Mouse (Mus musculus): ENCODE measurements around the gene Gm6803.
"Not testable (repeated sequence)": the region's sequence is repeated elsewhere in the genome, so short reads cannot be mapped to it uniquely, and the experiment has no call there.

The Gm6803 gene

DNA sequence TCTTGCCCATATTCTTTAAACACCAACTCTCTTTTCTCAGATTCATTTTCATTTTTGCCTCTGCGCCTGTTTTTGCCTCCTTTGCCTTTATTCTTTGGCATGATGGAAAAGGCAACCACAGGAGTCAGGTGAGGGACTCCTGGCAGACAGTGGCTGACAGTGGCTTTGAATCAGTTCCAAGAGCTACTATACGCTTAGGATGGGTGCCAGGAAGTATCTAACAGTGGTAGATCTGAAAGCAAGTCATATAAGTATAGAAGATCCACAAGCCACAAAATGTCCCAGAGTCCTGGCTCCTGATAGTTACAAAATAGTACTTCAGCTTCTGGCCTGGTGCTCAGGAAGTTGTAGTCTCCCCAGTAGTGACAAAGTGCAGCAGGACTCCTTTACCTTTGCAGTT lies at the start of gene Gm6803:
Gene Gm6803, minus strand, starts transcription at position 101 of the 400 bp plus-strand sequence.
- DNase-seq = not testable (repeated sequence)

DNA sequence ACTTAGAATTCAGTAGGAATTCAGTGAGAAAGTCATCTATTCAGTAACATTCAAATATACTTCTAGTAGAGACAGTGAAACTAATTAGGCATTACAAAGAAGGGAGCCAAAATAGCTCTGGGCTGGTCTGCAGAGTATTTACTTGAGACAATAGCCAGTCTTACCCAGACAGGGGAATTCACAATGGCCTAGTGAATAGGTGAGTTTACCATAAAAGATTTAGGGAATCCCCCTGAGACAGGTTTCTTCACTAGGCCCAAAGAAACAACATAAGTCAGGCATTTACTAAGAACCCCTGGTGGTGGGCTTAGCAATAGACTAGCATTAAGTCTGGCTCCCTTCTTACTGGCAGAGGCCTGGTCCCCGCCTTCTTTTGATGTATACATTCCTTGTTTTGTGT lies 26.7 kb upstream of the Gm6803 start:
- not testable (repeated sequence) for DNase-seq

DNA sequence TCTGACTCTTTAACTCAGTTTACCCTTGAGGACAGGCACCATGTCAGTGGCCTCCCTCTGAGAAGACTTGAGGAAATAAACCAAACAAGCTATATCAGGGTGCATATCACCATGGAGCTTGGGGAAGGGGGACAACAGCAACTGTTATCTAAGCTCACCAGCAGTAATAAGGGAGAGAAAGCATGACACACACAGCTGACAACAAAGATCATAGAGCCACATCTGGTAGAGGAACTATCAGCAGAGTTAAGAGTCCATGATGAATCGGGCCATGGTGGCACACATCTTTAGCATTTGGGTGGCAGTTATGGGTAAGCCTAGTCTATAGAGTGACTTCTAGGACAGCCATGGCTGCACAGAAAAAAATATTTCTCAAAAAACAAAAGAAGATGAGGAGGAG lies 21.1 kb upstream of the Gm6803 start:
- not testable (repeated sequence) for DNase-seq

DNA sequence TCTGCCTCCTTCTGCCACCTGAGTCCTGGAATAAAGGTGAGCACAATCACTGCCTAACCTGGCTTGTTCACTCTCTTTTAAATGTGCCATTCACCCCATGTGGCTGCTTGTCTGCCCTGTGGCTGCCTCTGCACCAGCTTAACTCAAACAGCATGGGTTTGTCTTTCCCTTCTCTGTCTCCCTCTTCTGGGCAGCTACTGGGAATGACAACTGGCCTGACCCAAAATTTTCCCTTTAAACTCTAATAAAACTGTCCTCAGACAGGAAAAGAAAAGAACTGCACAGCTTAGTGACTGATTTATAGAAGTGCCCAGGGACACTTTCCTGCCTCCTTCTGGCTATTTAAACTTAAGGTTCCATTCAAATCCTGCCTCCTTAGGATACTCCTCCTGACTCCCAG lies 20.5 kb upstream of the Gm6803 start:
- not testable (repeated sequence) for DNase-seq

DNA sequence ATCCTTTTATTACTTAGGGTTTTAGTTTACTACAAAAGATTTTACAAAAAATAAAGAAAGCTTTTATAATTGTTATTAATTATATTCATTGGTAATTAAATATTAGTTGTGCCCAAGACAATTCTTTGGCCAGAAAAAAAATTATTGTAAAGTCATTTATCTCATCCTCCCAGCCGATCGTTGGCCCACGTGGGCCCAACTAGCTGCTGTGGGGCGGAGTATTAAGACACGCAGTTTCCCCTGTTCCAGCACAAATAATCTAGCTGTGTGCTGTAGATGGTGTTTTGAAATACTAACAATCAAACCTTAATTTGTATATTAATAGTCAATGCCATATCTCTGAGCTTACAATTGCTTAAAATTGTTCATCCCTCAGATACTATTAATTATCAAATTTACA lies 13.7 kb upstream of the Gm6803 start:
- not testable (repeated sequence) for DNase-seq

DNA sequence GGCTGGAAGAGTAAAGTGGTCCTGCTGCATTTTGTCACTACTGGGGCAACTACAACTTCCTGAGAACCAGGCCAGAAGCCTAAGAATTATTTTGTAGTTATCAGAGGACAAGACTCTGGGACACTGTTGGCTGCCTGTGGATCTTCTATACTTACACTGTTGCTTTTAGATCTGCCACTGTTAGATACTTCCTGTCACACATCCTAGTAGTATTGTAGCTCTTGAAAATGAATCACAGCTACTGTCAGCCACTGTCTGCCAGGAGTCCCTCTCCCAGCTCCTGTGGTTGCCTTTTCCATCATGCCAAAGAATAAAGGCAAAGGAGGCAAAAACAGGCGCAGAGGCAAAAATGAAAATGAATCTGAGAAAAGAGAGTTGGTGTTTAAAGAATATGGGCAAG lies 8.1 kb upstream of the Gm6803 start, which contains the start of gene Gm2056:
Gene Gm2056, plus strand, starts transcription at position 301 of the 400 bp plus-strand sequence.
- DNase-seq = not testable (repeated sequence)

DNA sequence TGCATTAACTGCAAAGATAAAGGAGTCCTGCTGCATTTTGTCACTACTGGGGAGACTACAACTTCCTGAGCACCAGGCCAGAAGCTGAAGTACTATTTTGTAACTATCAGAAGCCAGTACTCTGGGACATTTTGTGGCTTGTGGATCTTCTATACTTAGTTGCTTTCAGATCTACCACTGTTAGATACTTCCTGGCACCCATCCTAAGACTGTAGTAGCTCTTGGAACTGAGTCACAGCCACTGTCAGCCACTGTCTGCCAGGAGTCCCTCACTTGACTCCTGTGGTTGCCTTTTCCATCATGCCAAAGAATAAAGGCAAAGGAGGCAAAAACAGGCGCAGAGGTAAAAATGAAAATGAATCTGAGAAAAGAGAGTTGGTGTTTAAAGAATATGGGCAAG lies 7.0 kb downstream of the Gm6803 start, which contains the start of gene Gm2075:
Gene Gm2075, plus strand, starts transcription at position 301 of the 400 bp plus-strand sequence.
- not testable (repeated sequence) for DNase-seq

DNA sequence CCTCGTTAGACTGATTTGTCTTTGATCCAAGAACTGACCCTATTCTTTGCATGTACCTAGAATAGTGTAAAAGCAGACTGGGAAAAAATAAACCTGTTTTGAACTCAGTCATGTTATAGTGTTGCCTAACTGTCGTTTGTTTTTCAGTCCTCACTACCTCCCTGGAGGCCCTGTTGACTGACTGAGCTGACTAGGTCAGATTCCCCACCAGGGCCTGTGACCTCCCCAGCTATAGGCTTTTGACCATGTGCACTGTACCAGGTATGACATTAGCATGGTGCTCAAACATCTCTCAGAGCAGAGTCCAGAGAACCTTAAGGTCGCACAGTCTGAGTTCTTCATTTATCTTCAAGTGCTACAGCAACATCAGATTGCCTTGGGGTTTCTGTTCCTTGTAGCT lies 14.5 kb downstream of the Gm6803 start:
- not testable (repeated sequence) for DNase-seq

DNA sequence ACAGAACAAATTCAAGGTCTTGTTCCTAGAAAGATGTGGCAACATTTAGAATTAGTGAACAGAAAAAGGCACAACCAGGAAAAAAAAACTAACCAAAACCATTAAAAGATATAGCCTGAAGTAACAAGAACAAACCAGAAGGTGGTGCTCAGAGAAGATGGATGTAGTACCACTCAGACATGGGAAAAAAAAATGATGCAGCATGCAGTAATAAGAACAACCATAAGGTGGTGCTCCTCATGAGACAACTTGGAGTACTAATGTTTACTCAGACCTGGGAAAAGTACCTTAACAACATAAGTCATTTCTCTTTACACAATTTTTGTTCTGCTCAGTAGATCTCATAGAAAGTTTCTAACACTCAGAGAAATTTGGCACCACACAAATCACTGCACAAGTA lies 34.6 kb downstream of the Gm6803 start:
- DNase-seq = not testable (repeated sequence)

Measured in cerebellum, adult 11-12 months (tissue).